Mouse (Mus musculus) spleen, adult 2 months (tissue): ENCODE measurements at regions not wholly inside any gene's neighbourhood (a gene's known extent, or its start where the extent isn't known, plus 50 kb on each side); places are given as distances from the start of the nearest gene placed in this dataset.

Experiments used
- CTCF ChIP-seq: fragments of 200-500 bp; IDR thresholded peaks from 2 replicates; pipeline ENCODE4 v1.5.1; 2011; ENCODE audit warnings: mild to moderate bottlenecking, inconsistent platforms; ENCODE audit not compliant: insufficient read depth, insufficient read length, insufficient replicate concordance; ENCODE audit errors: extremely low read depth
- POLR2A ChIP-seq: fragments of 200-500 bp; IDR thresholded peaks from 2 replicates; pipeline ENCODE4 v1.6.1; 2011; ENCODE audit warnings: low read depth, low read length, inconsistent platforms

- TF ChIP-seq CTCF (no peak), POLR2A (no peak)
Measured at GRCm38 (mm10) chr10:117469573-117470090, 89.8 kb upstream of the Cpsf6 start.
